Mouse (Mus musculus) urinary bladder, adult 2 months (tissue): ENCODE results near the gene Tfpi2. TPM values are rescaled to one million over a fixed set of nuclear protein-coding genes. Genes with fewer than 3 reads are reported as not detected.
A peak's percentile ranks its signal among the peaks of the same experiment; 100 is the strongest.

ENCODE experiments used
- DNase-seq: peaks from one replicate; pipeline ENCODE4 v3.0.0; 2022; ENCODE audit warnings: low spot score
- polyA plus RNA-seq: library from polyadenylated mRNA; depleted of rRNA; stranded (reverse); fragments of >200 nt; gene quantifications from 2 replicates; pipeline ENCODE4 v1.2.3, GENCODE M21; 2012; rRNA removed

Gene Tfpi2
- polyA plus RNA-seq = 3.8 and 3.9 TPM in 2 replicates

DNA sequence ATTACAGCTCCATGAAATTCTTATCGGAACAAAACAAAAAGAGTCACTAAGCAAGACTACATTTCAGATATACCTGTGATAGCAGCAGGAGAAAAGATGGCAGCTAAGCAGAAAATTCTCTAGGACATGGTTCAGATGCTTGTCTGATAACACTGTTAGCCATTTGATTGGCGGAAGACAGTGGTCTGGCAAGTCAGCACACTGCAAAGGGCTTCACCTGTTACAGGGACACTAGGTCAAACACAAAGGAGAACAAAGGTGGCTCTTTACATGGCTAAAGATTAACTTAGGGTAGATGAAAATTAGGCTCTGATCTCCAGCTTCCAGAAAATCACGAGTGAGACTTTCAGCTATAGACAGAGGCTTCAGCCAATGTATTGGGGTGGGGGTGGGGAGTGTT is at the start of gene Tfpi2:
TSS of gene Tfpi2 (minus strand) at position 170 of the 400 bp plus-strand sequence.
- DNase-seq = no peak

- DNase-seq = no peak
Measured at GRCm38 (mm10) chr6:4030956-4031355, 42.2 kb upstream of the Tfpi2 start.

DNA sequence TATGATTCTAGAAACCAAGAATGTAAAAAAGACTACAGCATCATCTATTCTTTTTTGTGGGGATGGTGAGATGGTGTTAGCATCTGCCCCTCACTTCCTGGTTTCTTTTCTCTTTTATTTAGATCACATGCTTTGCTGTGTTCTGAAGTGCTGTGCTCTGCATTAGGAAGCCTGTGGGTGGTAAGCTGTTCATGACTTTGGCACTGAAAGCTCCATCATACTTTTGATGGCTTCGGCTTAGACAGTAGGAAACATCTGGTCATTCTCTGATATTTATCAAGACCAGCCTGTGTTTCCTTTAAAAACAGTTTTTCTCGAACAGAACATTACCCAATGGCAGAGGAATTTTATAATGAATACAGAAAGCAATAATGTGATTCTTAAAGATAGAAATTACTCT is 37.6 kb upstream of the Tfpi2 start:
- DNase-seq = no peak

DNA sequence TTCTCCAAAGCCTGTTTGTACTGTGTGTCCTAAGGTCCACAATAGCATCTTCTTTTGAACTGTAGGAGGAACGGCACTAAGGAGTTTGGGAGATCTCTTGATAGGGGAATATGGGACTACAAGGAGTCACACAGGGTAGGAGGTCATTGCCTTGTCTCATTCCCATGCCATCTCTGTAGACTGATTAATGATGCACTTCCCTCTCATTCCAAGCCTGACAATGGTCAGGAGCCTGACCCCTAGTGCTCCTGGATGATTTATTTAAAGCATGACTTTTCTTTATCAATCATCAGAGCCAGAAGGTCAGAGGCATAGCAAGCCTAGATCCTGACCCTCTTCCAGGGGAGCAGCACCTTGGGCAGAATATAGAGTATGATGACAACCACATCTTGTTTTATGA is 33.9 kb upstream of the Tfpi2 start:
- DNase-seq = no peak

DNA sequence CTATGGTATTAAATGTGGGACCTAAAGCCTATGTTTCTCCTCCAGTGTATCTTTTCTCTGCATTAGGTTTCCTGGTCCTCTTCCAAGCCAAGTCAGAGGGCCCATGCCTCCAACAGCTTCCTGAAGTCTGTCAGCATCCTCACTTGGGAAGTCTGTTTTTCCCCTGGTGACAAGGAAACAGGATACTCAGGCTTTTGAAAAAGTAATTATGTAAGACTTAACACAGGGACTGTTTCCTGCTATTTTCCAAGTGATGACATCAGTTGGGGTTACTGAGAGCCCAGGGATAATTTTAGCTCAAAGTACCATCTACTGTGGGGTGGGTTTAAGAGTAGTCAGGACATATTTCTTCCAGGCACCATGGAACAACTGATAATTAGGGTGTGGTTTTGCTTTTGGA is 20.8 kb upstream of the Tfpi2 start:
- DNase-seq = no peak

DNA sequence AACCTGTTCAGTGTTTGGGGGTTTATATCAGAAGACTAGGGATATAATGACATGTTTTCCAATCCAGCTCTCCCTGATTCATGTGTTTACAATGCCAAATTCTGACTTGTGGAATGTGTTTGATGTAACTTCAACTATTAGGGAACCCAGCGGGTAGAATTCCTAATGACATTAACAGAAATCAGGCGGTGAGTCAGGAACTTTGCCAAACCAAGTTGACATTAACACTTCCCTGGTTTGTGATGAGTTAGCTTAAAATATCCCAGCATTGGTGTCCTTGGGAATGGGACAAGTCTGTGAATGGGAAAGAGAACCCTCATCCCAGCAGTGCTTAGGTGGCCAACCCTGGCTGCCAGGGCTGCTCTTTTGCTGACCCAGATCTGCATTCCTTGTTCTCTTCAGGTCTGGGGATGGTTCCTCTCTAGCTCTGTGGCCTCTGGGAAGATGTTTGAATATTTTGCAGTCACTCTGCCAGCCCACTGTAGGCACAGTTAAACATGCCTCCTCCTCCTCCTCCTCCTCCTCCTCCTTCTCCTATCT is 19.9 kb upstream of the Tfpi2 start:
- no peak for DNase-seq

DNA sequence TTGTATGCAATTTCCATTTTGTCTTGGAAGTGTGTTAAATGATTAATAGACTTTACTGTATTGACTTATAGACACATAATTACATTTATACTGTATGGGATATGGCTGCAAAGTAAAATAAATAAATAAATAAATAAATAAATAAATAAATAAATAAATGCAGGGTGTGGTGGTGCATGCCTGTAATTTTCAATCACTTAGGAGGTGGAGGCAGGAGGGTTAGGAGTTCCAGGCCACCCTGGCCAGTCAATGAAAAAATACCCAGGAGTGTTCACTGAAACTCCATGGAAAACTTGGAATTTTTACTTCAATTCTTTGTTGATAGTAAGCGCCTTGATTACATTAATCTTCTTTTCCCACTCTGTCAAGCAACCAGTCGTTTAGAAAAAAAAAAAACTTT is 16.1 kb upstream of the Tfpi2 start:
- no peak for DNase-seq

GRCm38 (mm10) chr6:4003890-4004306 is 15.2 kb upstream of the Tfpi2 start, which contains the start of gene Gng11:
Gene Gng11, plus strand, starts transcription at chr6:4003904.
- peak; percentile 64 for DNase-seq

- DNase-seq = no peak
Measured at GRCm38 (mm10) chr6:4003445-4003844, 14.7 kb upstream of the Tfpi2 start.

DNA sequence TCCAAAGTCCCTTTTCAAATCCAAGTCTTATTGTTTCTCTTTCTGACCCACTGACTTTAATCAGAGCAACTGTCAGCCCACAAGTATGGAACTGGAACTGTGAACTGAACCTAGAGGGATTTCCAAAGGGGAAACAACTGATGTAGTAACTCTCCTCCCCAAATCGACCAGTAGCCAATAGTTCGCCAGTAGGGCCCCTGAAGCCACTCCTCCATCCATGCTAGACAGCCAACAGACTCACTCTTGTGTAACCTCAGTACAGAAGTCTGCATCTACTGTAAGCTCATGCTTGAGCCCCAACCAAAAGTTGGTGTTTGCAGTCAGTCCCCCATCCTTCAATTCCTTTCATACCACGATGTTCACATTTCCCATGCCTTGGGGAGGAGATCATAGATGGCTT is 12.0 kb upstream of the Tfpi2 start:
- DNase-seq = no peak

DNA sequence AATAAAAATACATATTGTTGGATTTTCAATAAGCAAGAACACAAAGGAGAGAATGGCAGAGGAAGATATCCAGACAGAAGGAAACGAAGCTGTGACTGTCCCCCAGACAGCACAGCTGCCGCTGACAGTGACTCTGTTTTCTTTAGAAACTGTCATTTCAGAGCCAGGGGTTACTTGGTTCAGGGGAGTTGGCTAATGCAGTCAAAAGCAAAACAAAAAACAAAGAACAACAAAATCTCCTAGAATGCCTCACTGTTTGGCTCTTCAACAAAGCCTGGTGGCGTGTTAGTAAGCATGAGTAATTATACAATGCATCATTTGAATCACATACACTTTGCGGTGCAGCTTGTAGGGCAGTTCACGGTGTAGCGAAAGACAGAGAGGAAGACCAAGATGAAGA is 10.6 kb upstream of the Tfpi2 start:
- no peak for DNase-seq

- no peak for DNase-seq
Measured at GRCm38 (mm10) chr6:3998089-3998488, 9.4 kb upstream of the Tfpi2 start.

- no peak for DNase-seq
Measured at GRCm38 (mm10) chr6:3993492-3993891, 4.8 kb upstream of the Tfpi2 start, which contains the start of gene Gngt1. Gene Gngt1, plus strand, starts transcription at chr6:3993792.

GRCm38 (mm10) chr6:3982661-3983284 is 5.9 kb downstream of the Tfpi2 start:
- no peak for DNase-seq

DNA sequence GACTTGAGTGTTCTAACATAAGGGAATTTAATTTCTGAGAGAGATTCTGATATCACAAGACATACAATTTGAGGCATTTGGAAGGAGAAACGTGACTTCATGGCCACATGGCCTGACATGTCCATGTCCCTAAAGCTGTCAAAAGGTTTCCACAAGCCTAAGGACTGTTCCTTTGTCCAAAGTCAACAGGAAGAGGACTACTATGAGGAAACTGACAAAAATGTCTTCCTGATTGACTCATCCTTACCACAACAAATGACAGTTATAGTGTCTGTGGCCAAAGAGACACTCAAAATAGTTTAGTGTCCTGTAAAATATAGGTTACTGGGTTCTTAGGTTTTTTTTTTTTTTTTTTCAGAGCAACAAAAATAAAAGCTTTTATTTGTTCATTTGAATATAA is 15.0 kb downstream of the Tfpi2 start:
- DNase-seq = no peak

- DNase-seq = peak; percentile 21
Measured at GRCm38 (mm10) chr6:3967676-3968626, 20.8 kb downstream of the Tfpi2 start.

- DNase-seq = no peak
Measured at GRCm38 (mm10) chr6:3954969-3955368, 33.8 kb downstream of the Tfpi2 start.

DNA sequence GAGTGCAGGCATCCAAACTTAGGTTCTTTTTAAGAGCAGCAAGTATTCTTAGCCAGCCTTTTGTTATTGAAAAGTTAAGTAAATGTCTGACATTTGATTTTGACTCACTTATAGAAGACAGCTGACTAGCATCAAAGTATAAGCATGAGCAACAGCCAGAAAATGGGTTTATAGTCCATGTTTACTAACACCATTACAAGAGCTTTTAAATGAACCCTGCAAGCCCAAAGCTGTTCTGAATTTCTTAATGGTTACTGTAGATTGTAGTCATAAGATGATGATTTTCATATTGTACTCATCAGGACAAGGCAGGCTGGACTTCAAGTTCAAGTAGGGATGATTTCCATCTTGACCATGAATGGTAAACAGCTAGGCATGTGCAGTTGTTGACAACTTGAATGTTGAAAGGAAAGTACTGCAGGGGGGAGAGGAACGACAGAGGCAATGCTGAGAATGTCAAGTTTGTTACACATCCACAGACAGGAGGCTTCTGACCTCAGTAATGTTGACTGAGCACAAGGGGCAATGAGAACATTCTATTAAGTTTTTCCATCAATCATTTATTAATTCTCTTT is 52.5 kb downstream of the Tfpi2 start:
- no peak for DNase-seq

DNA sequence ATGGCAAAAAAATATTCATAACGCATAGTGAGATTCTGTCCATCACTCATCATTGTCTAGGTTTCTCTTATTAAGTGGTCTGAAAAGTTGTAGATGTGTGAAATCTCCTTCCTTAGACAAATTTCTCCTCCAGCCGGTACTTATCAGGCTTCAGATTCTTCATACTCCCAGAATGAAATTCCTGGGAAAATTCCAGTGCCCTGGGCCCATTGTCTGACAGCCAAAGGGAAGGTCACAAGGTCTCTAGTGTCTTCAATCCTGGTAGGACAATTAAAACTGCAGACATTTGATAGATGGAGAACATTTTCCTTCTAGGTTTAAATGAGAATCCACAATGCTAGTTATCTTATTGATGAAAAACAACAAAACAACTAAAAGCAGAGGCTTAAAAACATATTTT is 53.1 kb downstream of the Tfpi2 start:
- DNase-seq = no peak

- DNase-seq = no peak
Measured at GRCm38 (mm10) chr6:3935048-3935447, 53.7 kb downstream of the Tfpi2 start.

DNA sequence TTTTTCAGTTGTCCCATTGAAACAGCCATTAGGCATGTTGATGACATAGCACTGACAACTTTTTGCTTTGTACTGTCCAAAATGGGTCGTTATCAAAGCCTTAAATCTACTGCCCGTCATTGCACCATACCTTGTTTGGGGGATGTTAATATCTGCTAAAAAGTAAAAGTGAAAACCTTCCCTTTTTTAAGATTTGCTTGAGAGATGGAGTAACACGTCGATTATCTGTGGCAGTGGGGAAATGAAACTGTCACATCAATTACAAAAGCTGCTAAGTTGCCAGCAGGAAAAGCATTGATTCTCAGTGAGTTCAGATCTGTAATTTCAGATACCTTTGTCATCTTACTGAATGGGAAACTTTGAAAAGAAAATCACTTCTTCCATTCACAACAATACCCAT is 62.6 kb downstream of the Tfpi2 start:
- no peak for DNase-seq

DNA sequence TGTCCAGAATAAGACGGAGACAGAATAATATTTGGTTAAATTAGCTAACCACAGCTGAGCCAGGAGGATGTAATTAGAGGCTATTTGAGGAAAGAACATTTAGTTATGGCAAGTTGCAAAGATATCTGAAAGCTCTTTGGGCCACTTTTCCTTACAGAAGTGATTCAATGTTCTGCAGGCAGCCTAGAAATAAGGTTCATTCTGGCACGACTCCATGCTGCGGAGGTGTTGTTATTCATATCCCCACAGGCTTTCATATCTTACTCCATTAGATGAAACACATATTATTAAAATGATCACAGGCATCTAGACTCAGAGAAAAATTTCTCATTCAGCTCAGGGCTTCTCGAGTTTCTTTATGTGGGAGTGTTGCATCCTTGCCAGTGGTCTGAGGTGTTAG is 65.8 kb downstream of the Tfpi2 start:
- no peak for DNase-seq
